Mouse (Mus musculus) kidney, adult 9 months (tissue): ENCODE measurements around the gene Gm20479.

ENCODE experiments used
- DNase-seq: peaks from one replicate; pipeline ENCODE4 v3.0.0; 2022

Gene Gm20479

GRCm38 (mm10) chr7:27308821-27309549, 48.2 kb downstream of the Gm20479 start:
- DNase-seq: no peak

GRCm38 (mm10) chr7:27307551-27307950, 49.7 kb downstream of the Gm20479 start:
- DNase-seq: no peak

- no peak for DNase-seq
These were observed 50.8 kb downstream of the Gm20479 start for GRCm38 (mm10) chr7:27306161-27307160.

- no peak for DNase-seq
These were observed 52.0 kb downstream of the Gm20479 start for GRCm38 (mm10) chr7:27305091-27305730.
